24 mouse cellular contexts compared by ENCODE assay signal in genomic region chr16:86888421-86888820, GRCm38 (mm10).
"Had no signal": no experiment of that assay in that cellular context is flagged by ENCODE, and none has a peak within 500 bp of the region (broad histone marks: within the 10 kb centered on the region; RNA-seq: fewer than 3 reads in every experiment).

No protein-coding gene starts in this region.

- H3K4me2 ChIP-seq: heart, embryonic 11.5 days; heart, embryonic 13.5 days; heart, embryonic 15.5 days; hindbrain, embryonic 13.5 days; hindbrain, embryonic 15.5 days; limb, embryonic 13.5 days; limb, embryonic 15.5 days had no signal

- H3K36me3 ChIP-seq: heart, embryonic 13.5 days; heart, embryonic 15.5 days; hindbrain, embryonic 13.5 days; hindbrain, embryonic 15.5 days; limb, embryonic 13.5 days; limb, embryonic 15.5 days had no signal

- H3K9me3 ChIP-seq: heart, embryonic 13.5 days; heart, embryonic 15.5 days; hindbrain, embryonic 13.5 days; hindbrain, embryonic 15.5 days; limb, embryonic 13.5 days; limb, embryonic 15.5 days had no signal

- H3K27ac ChIP-seq: heart, adult 2 months; heart, embryonic 13.5 days; heart, embryonic 15.5 days; hindbrain, embryonic 13.5 days; hindbrain, embryonic 15.5 days; hindbrain, postnatal 0 days; limb, embryonic 13.5 days; limb, embryonic 15.5 days had no signal

- ATAC-seq: forebrain, postnatal 0 days; hindbrain, postnatal 0 days; intestine, embryonic 16.5 days had no signal

- H3K4me3 ChIP-seq: heart, adult 2 months; heart, embryonic 13.5 days; heart, embryonic 15.5 days; hindbrain, embryonic 13.5 days; hindbrain, embryonic 15.5 days; limb, embryonic 13.5 days; limb, embryonic 15.5 days had no signal

- H3K27me3 ChIP-seq: heart, embryonic 13.5 days; heart, embryonic 15.5 days; hindbrain, embryonic 13.5 days; hindbrain, embryonic 15.5 days; limb, embryonic 13.5 days; limb, embryonic 15.5 days had no signal

- H3K9ac ChIP-seq: forebrain, postnatal 0 days; heart, embryonic 13.5 days; heart, embryonic 15.5 days; hindbrain, embryonic 13.5 days; hindbrain, embryonic 15.5 days; limb, embryonic 13.5 days; limb, embryonic 15.5 days had no signal

- H3K4me1 ChIP-seq: hindbrain, embryonic 13.5 days; hindbrain, embryonic 15.5 days; limb, embryonic 15.5 days had no signal

- DNase-seq: forebrain, postnatal 0 days; gastrocnemius, postnatal 14 days; gastrocnemius, postnatal 36 days; heart, adult 11 months; heart, adult 2 months; heart, postnatal 14 days; heart, postnatal 36 days; kidney, adult 11 months; kidney, adult 2 months; kidney, adult 9 months; kidney, postnatal 10 days; kidney, postnatal 36 days; layer of hippocampus, adult 9-11 months; layer of hippocampus, postnatal 36 days; left cerebral cortex, postnatal 4 days had no signal
